Mouse (Mus musculus) intestine, embryonic 16.5 days (tissue): ENCODE results near the gene Bicd2. TPM values are rescaled to one million over a fixed set of nuclear protein-coding genes. Genes with fewer than 3 reads are reported as not detected.

Experiments
- ATAC-seq: fragments of 200-750 bp; cut with Nextera tagmentation; 2 replicates; pipeline ENCODE4 v1.8.0; 2017; ENCODE audit warnings: moderate TSS enrichment, moderate library complexity
- H3K27ac ChIP-seq: fragments of 300-500 bp; sonication (generic); 2 replicates; pipeline ENCODE4 v1.5.1; 2014; ENCODE audit warnings: mild to moderate bottlenecking, low read length
- H3K27me3 ChIP-seq: fragments of 300-500 bp; sonication (generic); replicated peaks from 2 replicates; pipeline ENCODE4 v1.6.1; 2014; ENCODE audit warnings: low read length, control low read depth, mixed read lengths; ENCODE audit not compliant: control insufficient read depth, insufficient read depth
- H3K36me3 ChIP-seq: fragments of 300-500 bp; sonication (generic); 2 replicates; pipeline ENCODE4 v1.6.1; 2014; ENCODE audit warnings: low read length, control low read depth; ENCODE audit not compliant: control insufficient read depth, insufficient read depth
- H3K4me1 ChIP-seq: fragments of 300-500 bp; sonication (generic); 2 replicates; pipeline ENCODE4 v1.6.1; 2014; ENCODE audit warnings: low read length, control low read depth, mixed read lengths; ENCODE audit not compliant: control insufficient read depth, insufficient read depth
- H3K4me2 ChIP-seq: fragments of 300-500 bp; sonication (generic); 2 replicates; pipeline ENCODE4 v1.6.1; 2014; ENCODE audit warnings: low read depth, low read length, control low read depth
- H3K4me3 ChIP-seq: fragments of 300-500 bp; sonication (generic); 2 replicates; pipeline ENCODE4 v1.5.1; 2014; ENCODE audit warnings: mild to moderate bottlenecking, low read length
- H3K9ac ChIP-seq: fragments of 300-500 bp; sonication (generic); 2 replicates; pipeline ENCODE4 v1.6.1; 2014; ENCODE audit warnings: low read depth, low read length
- H3K9me3 ChIP-seq: fragments of 300-500 bp; sonication (generic); 2 replicates; pipeline ENCODE4 v1.6.1; 2016; ENCODE audit warnings: low read length, control low read depth; ENCODE audit not compliant: control insufficient read depth
- WGBS: fragments of 180-500 bp; shearing (Covaris S2); extraction: QIAGEN DNeasy Blood & Tissue Kit; methylation state at CpG from one replicate; pipeline ENCODE4 v1.1.7; 2014; 5-methylcytosine and 5-hydroxymethylcytosine counted together
- polyA plus RNA-seq: library from polyadenylated mRNA; unstranded; fragments of >200 nt; fragmentation: Nextera tagmentation; extraction: Ambion mirVana; gene quantifications from 2 replicates; pipeline ENCODE4 v1.2.1, GENCODE M21; 2015

Gene Bicd2
- polyA plus RNA-seq, 1 experiment from 2014 or later, result 14.7 TPM

DNA sequence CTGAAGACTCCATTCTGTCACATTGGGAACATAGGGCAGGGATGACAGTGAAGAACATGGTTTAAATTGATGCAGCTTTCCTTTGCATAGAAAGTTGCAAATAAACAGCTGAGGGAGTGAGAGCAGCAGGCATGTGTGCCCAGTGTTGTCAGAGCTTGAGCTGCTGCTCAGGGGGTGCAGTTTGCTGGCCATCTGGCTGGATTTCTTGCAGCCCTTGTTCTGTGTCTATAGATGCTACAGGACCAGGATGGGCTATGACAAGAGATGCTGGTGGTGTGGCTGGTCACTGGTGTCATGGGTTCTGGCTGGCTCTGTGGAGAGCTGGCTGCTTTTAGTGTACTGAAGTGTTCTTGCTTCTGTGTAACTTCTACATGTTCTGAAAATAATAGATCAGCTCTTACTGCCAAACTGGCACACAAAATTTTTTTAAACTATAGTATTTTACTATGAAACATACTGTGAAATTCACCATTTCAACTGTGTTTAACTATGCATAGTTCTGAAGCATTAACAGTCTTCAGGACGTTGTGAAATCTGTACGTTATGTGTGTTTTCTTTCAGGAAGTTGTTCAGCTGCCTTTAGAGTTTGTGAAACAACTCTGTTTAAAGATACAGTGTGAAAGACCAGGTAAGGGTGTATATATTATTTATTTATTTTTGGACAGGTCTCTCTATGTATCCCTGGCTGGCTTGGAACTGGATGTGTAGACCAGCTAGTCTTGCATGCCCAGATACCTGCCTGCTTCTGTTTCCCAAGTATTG, 92.1 kb downstream of the Bicd2 start:
- H3K9me3 ChIP-seq, result no peaks in the 10 kb centered on the region
- H3K36me3 ChIP-seq, result no peaks in the 10 kb centered on the region
- no peaks in the 10 kb centered on the region for H3K27me3 ChIP-seq
- H3K4me1 ChIP-seq, result 0 out of 2 replicates have a peak, but pooled peaks cover 4% of the 10 kb centered on the region
- ATAC-seq, result no peak
- no peak overlapping the region for H3K27ac ChIP-seq
- no peak overlapping the region for H3K4me3 ChIP-seq
- H3K4me2 ChIP-seq, result no peak overlapping the region
- 91% methylated on average over 2 of the region's 2 CpGs for WGBS
- no peak overlapping the region for H3K9ac ChIP-seq

DNA sequence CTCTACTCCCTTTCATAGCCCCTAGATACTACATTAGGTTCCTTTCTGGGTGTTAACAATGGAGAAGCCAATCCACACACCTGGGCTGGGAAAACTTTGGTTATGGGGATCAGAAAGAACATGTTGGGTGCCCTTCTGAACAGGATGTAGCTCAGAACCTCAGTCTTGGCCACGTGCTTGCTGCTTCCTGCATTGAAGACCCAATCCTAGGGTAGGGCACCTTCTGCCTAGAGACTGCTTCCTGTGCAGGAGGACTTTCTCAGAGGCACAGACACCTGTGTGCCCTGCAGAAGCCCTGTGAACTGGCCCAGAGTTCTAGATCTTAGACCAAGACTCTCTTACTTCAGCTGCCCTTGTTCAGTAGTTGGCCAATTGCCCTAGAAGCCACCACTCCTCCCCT, 94.4 kb downstream of the Bicd2 start:
- 91% methylated on average over 1 of the region's 1 CpGs for WGBS
- H3K9ac ChIP-seq, result no peak overlapping the region
- no peak overlapping the region for H3K4me2 ChIP-seq
- H3K4me3 ChIP-seq, result no peak overlapping the region
- no peaks in the 10 kb centered on the region for H3K36me3 ChIP-seq
- no peaks in the 10 kb centered on the region for H3K9me3 ChIP-seq
- no peaks in the 10 kb centered on the region for H3K4me1 ChIP-seq
- H3K27ac ChIP-seq, result no peak overlapping the region
- ATAC-seq, result no peak
- no peaks in the 10 kb centered on the region for H3K27me3 ChIP-seq

DNA sequence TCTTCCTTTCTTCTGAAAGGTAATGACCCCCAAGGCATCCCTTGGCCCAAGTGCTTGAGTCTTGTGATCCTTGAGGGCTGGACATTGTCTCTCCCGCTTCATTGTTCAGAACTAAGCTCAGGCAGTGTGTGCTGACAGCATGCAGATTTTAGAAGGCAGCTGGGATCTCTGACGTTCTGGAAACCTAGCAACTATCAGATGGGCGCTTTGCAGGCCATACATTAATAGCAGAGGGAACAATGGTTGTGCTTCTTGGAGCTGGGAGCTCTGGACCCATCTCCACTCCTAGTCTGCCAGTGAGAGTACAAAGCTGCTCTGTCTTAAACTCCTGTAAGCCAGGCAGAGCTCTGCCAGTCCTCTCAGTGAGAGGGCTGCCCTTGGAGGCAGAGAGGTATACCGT, 94.8 kb downstream of the Bicd2 start:
- Histone ChIP-seq H3K27ac (no peak overlapping the region), H3K27me3 (no peaks in the 10 kb centered on the region), H3K9ac (no peak overlapping the region), H3K4me3 (no peak overlapping the region), H3K4me2 (no peak overlapping the region), H3K36me3 (no peaks in the 10 kb centered on the region), H3K9me3 (no peaks in the 10 kb centered on the region), H3K4me1 (no peaks in the 10 kb centered on the region)
- no peak for ATAC-seq
- 73% methylated on average over 4 of the region's 4 CpGs for WGBS

Other genes starting within 250 kb of the Bicd2 start
- 2.9 and 3.5 TPM in 2 replicates for gene Wnk2, start 193.6 kb upstream of the Bicd2 start, polyA plus RNA-seq
- 60.0 and 63.3 TPM in 2 replicates for gene Ninj1, start 154.1 kb upstream of the Bicd2 start, polyA plus RNA-seq
- gene Card19, start 125.5 kb upstream of the Bicd2 start, polyA plus RNA-seq, result 53.2 and 58.8 TPM in 2 replicates
- 1.2 and 1.3 TPM in 2 replicates for gene Susd3, start 92.9 kb upstream of the Bicd2 start, polyA plus RNA-seq
- 0.82 and 1.2 TPM in 2 replicates for gene Fgd3, start 21.3 kb upstream of the Bicd2 start, polyA plus RNA-seq
- gene Ippk, start 79.7 kb downstream of the Bicd2 start, polyA plus RNA-seq, result 18.0 and 19.9 TPM in 2 replicates
- gene Tes3-ps, start 151.7 kb downstream of the Bicd2 start, polyA plus RNA-seq, result 0.56 and 0.67 TPM in 2 replicates
- gene Ecm2, start 163.2 kb downstream of the Bicd2 start, polyA plus RNA-seq, result 0.62 and 0.82 TPM in 2 replicates
- 25.7 and 27.1 TPM in 2 replicates for gene Aspn, start 202.9 kb downstream of the Bicd2 start, polyA plus RNA-seq
- gene Omd, start 240.9 kb downstream of the Bicd2 start, polyA plus RNA-seq, result 0.69 and 1.0 TPM in 2 replicates